Mouse (Mus musculus) heart, adult 11 months (tissue): Measurements from ENCODE around the gene Plin2.
"Not testable (repeated sequence)": the region's sequence is repeated elsewhere in the genome, so short reads cannot be mapped to it uniquely, and the experiment has no call there.

Experiments used
- DNase-seq: peaks from one replicate; pipeline ENCODE4 v3.0.0; 2022

The Plin2 gene

GRCm38 (mm10) chr4:86625463-86625862, 44.4 kb downstream of the Plin2 start:
- peak; percentile 90 for DNase-seq

GRCm38 (mm10) chr4:86622532-86622931, 47.3 kb downstream of the Plin2 start:
- not testable (repeated sequence) for DNase-seq

DNA sequence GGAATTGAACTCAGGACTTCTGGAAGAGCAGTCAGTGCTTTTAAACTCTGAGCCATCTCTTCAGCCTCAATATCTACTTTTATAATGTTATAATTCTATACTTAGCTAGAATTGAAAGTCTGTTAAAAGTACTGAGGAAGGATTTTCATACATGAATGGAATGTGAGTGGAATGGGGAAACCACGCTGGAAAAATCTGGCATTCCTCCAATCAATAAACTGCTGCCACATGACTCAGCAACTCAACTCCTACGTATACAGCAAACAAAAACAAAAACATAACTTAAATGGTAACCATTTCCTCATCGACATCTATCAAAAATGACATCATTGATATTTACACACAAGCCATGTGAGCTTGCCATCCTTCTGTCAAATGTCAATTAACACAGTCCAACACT, 47.7 kb downstream of the Plin2 start:
- no peak for DNase-seq

DNA sequence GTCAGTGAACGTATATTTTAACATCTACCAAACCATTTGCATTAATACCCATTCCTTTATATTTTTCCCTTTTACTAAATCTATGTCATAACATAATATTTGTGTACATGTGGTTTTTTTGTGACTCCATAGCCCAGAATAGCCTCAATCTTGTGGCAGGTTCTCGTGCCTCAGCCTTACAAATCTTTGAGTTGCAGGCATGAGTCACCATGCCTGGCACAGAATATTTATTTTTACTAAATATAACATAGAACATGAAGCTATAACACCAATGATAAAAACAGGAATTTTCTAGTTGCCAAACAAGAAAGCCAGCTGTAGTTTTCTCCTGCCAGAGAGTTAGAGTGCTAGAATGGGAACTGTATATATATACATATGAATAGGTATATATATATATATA, 49.4 kb downstream of the Plin2 start:
- DNase-seq = no peak

- no peak for DNase-seq
Measured at GRCm38 (mm10) chr4:86612289-86612620, 57.6 kb downstream of the Plin2 start.

- peak; percentile 100 for DNase-seq
Measured at GRCm38 (mm10) chr4:86611524-86612288, 58.2 kb downstream of the Plin2 start, which contains the start of gene Haus6. Gene Haus6, minus strand, starts transcription at chr4:86612055.
